Mouse (Mus musculus): ENCODE results near the gene Cmss1. TPM values are rescaled to one million over a fixed set of nuclear protein-coding genes. Genes with fewer than 3 reads are reported as not detected.

The Cmss1 gene
- polyA plus RNA-seq, 1 experiment from 2014 or later = 63.6 TPM

DNA sequence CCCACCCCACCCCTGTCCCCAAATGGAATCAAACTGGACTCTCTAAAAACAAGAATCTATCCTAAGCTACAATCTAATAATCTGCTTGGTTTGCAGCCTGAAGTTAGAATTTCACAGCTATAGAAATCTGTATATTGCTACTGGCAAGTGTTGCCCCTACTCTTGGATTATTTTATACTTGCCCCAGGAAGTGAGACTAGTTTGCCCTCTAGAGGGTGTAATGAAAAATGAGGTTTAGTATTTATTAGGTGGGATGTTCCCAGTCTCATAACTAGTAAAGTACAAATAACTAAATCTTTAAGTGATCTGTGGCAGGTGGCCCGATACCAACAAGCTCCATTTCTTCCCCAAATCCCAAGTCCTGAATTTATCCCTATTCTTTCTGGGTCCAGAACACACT, 29.1 kb downstream of the Cmss1 start:
- whole genome bisulfite sequencing = 93% methylated on average over 1 of the region's 1 CpGs
- Histone ChIP-seq H3K4me1 (no peaks in the 10 kb centered on the region; the same call in 1 of the 2 replicates), H3K9me3 (no peaks in the 10 kb centered on the region), H3K27me3 (ENCODE audit: poor library complexity, severe bottlenecking) (no peaks in the 10 kb centered on the region), H3K36me3 (replicated peaks) (no peaks in the 10 kb centered on the region), H3K4me3 (no peak overlapping the region), H3K27ac (no peak overlapping the region)
- DNase-seq (ENCODE audit: extremely low spot score, low spot score) = no peak

DNA sequence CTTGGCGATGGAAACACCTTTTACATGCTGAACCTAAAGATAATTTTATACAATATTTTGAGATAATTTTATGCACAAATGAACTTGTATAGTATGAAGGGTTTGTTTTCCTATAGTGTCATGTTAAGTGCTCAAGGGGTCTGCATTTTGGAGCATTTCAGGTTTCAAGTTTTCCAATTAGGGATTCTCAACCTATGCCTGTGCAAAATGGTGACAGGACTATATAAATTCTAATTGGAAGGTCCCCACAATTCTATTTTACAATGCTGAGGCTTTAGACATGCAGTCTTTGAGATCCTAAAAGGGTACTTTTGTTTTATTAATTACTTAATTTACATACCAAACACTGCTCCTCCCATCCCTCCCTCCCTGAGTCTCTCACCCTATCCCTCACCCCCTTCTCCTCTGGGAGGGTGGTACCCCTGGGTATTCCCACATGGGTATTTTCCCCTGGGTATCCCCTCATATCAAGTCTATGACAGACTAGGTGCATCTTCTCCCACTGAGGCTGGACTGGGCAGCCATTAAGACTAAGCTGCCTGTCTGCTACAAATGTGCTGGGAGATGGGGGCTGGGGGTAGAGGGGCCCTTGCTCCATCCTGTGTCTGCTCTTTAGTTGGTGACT, 30.8 kb downstream of the Cmss1 start:
- peaks cover 7% of the 10 kb centered on the region for H3K36me3 ChIP-seq (replicated peaks)
- 91% methylated on average over 1 of the region's 1 CpGs for WGBS
- no peaks in the 10 kb centered on the region for H3K9me3 ChIP-seq
- H3K4me1 ChIP-seq = peaks cover 3% of the 10 kb centered on the region; the same call in 1 of the 2 replicates
- H3K27me3 ChIP-seq (ENCODE audit: poor library complexity, severe bottlenecking) = no peaks in the 10 kb centered on the region
- H3K27ac ChIP-seq = no peak overlapping the region
- no peak overlapping the region for H3K4me3 ChIP-seq
- DNase-seq (ENCODE audit: extremely low spot score, low spot score) = no peak

DNA sequence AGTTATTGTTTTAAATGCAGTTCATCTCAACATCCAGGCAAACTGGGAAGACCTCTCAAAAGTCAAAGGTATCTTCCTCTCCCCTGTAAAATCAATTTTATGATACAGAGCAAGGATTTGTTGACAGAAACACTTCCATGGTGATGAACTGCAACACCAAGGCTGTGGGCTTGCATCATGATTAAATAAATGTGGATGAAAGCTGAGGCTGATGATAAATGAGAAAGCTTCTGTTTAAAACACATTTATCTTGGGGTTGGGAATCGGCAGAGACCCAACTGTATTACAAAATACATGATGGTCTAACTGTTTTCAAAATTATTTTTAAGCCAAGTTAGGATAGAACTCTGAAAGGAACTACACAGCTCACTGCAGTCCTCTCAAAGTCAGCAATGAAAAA, 32.8 kb downstream of the Cmss1 start:
- Histone ChIP-seq H3K4me3 (no peak overlapping the region), H3K27ac (no peak overlapping the region), H3K9me3 (no peaks in the 10 kb centered on the region), H3K27me3 (ENCODE audit: poor library complexity, severe bottlenecking) (no peaks in the 10 kb centered on the region), H3K36me3 (replicated peaks) (peaks cover 20% of the 10 kb centered on the region), H3K4me1 (peaks cover 3% of the 10 kb centered on the region; the same call in 1 of the 2 replicates)
- 92% methylated on average over 1 of the region's 1 CpGs for WGBS
- no peak for DNase-seq (ENCODE audit: extremely low spot score, low spot score)

DNA sequence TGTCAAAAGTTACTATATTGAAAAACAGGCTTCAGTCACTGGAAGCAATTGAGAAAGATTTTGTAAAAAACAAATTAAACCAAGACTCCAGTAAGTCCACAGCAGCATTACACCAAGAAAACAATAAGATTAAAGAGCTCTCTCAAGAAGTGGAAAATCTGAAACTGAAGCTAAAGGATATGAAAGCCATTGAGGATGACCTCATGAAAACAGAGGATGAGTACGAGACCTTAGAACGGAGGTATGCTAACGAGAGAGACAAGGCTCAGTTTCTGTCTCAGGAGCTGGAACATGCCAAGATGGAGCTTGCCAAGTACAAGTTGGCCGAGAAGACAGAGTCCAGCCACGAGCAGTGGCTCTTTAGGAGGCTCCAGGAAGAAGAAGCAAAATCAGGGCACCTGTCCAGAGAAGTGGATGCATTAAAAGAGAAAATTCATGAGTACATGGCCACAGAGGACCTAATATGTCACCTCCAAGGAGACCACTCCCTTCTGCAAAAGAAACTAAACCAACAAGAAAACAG, 35.8 kb downstream of the Cmss1 start:
- Histone ChIP-seq H3K4me1 (peaks cover 3% of the 10 kb centered on the region; the same call in 1 of the 2 replicates), H3K36me3 (replicated peaks) (peaks cover 20% of the 10 kb centered on the region), H3K4me3 (no peak overlapping the region), H3K9me3 (no peaks in the 10 kb centered on the region), H3K27me3 (ENCODE audit: poor library complexity, severe bottlenecking) (no peaks in the 10 kb centered on the region), H3K27ac (no peak overlapping the region)
- DNase-seq (ENCODE audit: extremely low spot score, low spot score) = no peak
- WGBS = 89% methylated on average over 5 of the region's 5 CpGs

DNA sequence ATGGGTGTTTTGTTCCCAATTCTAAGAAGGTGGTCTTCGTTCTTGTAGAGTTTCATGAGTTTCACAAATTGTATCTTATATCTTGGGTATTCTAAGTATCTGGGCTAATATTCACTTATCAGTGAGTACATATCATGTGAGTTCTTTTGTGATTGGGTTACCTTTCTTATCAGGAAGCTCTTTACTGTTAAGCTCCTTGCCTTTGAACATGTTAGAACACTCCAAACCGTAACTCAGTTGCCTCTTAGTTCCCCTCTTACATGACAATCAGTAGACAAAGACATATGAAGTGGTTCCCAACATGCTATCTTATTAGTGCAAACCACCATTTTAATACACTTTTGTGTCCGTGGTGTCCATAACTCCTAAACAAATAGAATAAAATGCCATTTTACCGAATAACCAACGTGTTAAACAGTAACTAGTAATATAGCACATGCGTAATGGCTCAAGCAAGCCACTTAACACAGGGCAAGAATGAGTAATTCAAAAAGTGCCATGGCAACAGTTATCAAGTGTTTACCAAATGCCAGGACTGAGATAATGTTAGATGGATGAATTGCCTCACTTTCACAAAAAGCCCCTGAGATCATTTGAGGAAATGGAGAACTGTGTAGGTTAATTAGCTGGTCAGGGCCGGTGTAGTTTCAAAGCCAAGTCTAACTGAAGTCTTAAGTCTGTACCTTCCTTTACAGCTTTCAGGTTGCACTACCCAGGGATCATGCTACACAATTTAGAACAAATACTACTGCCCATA, 37.8 kb downstream of the Cmss1 start:
- no peaks in the 10 kb centered on the region for H3K9me3 ChIP-seq
- no peak overlapping the region for H3K4me3 ChIP-seq
- DNase-seq (ENCODE audit: extremely low spot score, low spot score) = no peak
- H3K36me3 ChIP-seq (replicated peaks) = peaks cover 20% of the 10 kb centered on the region
- WGBS = 94% methylated on average over 7 of the region's 7 CpGs
- 0 out of 2 replicates have a peak, but pooled peaks cover 3% of the 10 kb centered on the region for H3K4me1 ChIP-seq
- H3K27ac ChIP-seq = no peak overlapping the region
- no peaks in the 10 kb centered on the region for H3K27me3 ChIP-seq (ENCODE audit: poor library complexity, severe bottlenecking)

DNA sequence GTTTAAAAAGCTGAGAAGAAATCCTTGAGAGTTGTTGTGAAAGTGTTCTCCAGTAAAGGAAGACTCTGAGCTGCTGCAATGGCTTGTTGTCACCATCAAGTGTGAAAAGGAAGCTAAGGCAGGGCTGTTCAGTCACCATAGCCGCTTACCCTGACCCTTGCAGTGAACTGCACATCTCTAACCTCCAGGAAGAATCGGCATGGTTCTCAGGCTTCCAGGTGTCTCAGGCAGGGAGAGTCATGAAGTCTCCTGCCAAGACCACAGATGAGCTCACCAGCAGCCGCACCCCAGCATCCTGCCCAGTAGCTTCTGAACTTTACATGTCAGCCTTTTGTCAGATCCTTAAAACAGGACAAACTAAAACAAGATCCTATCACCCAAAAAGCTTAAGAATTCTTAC, 40.4 kb downstream of the Cmss1 start:
- Histone ChIP-seq H3K4me1 (no peaks in the 10 kb centered on the region), H3K36me3 (replicated peaks) (peaks cover 16% of the 10 kb centered on the region), H3K27me3 (ENCODE audit: poor library complexity, severe bottlenecking) (no peaks in the 10 kb centered on the region), H3K27ac (no peak overlapping the region), H3K4me3 (no peak overlapping the region), H3K9me3 (no peaks in the 10 kb centered on the region)
- WGBS = 89% methylated on average over 3 of the region's 3 CpGs
- no peak for DNase-seq (ENCODE audit: extremely low spot score, low spot score)

DNA sequence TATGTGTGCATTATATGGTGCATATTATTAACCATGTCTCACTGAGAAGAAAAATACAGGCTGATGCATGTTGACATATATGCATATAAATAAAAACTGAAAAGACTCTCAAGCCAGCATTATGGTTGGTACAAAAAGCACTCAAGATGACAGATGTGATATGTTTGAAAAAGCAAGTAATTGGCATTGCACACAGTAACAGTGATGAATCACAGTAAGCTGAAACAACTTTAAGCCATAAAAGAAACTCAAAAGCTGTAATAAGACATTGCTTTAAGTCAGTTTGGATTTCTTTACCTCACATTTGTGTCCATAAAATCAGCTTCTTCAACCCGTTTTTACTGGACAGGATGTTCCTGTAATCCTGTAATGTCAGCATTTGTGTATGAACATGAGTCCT, 41.9 kb downstream of the Cmss1 start:
- Histone ChIP-seq H3K27me3 (ENCODE audit: poor library complexity, severe bottlenecking) (no peaks in the 10 kb centered on the region), H3K36me3 (replicated peaks) (peaks cover 2% of the 10 kb centered on the region), H3K4me3 (no peak overlapping the region), H3K9me3 (no peaks in the 10 kb centered on the region), H3K4me1 (no peaks in the 10 kb centered on the region), H3K27ac (no peak overlapping the region)
- no peak for DNase-seq (ENCODE audit: extremely low spot score, low spot score)
- WGBS = 76% methylated on average over 1 of the region's 1 CpGs

DNA sequence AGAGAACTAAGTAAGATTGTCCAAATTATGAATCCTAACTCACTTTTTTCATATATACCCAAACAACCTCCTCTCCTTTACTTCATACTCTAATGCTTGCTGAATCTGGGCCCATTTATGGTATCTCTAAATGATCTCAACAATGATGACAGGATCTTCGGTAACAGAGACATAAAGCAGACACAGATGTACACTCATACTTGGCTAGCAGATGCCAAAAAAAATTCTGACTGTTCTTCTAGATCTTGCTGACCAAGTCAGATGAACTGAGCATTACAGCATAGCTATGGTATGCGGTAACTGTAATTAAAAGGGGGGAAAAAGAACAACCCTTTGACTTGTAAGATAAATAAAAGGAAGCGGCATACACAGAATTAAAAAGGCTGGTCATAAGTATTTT, 43.2 kb downstream of the Cmss1 start:
- H3K9me3 ChIP-seq = no peaks in the 10 kb centered on the region
- WGBS = 91% methylated on average over 3 of the region's 3 CpGs
- no peak for DNase-seq (ENCODE audit: extremely low spot score, low spot score)
- no peak overlapping the region for H3K4me3 ChIP-seq
- no peaks in the 10 kb centered on the region for H3K36me3 ChIP-seq (replicated peaks)
- H3K4me1 ChIP-seq = no peaks in the 10 kb centered on the region
- no peak overlapping the region for H3K27ac ChIP-seq
- no peaks in the 10 kb centered on the region for H3K27me3 ChIP-seq (ENCODE audit: poor library complexity, severe bottlenecking)

DNA sequence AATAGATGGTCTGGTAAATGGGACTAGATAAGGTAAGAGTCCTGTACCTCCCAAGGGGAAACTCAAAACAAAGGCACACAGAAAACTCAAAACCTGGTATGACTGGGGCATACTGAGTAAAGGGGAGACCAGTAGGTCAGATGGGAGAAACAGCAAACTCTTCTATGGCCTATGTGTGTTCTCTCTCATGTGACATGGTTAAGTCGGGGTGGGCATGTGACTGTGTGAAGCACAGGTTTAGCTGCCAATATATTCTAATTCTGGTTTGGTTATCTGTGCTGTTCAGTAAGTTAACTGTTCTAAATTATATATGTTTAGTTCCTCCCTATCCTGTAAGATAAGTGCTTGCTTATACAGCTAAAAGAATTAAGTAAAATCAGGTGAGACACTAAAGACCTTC, 46.5 kb downstream of the Cmss1 start:
- no peak for DNase-seq (ENCODE audit: extremely low spot score, low spot score)
- Histone ChIP-seq H3K9me3 (no peaks in the 10 kb centered on the region), H3K4me1 (no peaks in the 10 kb centered on the region), H3K27ac (no peak overlapping the region), H3K36me3 (replicated peaks) (no peaks in the 10 kb centered on the region), H3K4me3 (no peak overlapping the region), H3K27me3 (ENCODE audit: poor library complexity, severe bottlenecking) (no peaks in the 10 kb centered on the region)
- 86% methylated on average over 1 of the region's 1 CpGs for WGBS

DNA sequence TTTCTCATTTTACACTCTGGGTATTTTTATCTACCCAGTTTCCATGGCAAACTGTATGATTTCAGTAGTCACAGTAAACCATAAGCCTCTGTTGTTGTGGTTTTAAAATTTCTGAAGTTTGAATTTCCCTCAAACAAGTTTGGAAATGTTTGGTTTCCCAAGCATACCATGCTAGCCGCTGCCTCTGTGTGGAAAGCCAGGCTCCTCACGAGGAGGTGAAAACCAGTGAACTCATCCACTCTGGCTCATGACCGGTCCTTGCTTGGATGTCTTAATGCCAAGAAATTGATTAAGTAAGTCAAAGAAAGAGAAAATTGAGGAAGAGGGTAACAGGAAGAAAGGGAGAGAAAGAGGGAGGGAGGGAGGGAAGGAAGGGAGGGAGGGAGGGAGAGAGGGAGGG, 48.4 kb downstream of the Cmss1 start:
- Histone ChIP-seq H3K27me3 (ENCODE audit: poor library complexity, severe bottlenecking) (no peaks in the 10 kb centered on the region), H3K9me3 (no peaks in the 10 kb centered on the region), H3K36me3 (replicated peaks) (no peaks in the 10 kb centered on the region), H3K27ac (no peak overlapping the region), H3K4me3 (no peak overlapping the region), H3K4me1 (0 out of 2 replicates have a peak, but pooled peaks cover 3% of the 10 kb centered on the region)
- DNase-seq (ENCODE audit: extremely low spot score, low spot score) = no peak
- 95% methylated on average over 3 of the region's 3 CpGs for WGBS

DNA sequence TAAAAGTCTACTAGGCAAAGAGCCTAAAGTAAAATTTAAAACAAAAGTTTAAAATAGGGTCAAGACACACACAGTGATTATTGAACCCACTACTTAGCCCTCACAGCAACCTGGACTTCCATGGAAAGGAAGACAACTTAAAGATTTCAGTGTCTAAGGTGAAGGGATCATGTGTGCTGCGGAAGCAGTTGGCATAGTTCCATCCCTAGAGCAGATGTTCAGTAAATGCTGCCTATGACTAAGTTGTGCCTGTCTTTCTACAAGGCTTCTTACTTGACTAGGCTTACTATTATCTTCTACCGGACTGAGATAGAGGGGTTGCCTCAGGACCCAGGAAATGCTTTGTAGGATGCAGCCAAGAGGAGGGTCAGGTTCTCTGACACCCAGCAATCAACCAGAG, 50.4 kb downstream of the Cmss1 start:
- 95% methylated on average over 2 of the region's 2 CpGs for WGBS
- no peaks in the 10 kb centered on the region for H3K27me3 ChIP-seq (ENCODE audit: poor library complexity, severe bottlenecking)

DNA sequence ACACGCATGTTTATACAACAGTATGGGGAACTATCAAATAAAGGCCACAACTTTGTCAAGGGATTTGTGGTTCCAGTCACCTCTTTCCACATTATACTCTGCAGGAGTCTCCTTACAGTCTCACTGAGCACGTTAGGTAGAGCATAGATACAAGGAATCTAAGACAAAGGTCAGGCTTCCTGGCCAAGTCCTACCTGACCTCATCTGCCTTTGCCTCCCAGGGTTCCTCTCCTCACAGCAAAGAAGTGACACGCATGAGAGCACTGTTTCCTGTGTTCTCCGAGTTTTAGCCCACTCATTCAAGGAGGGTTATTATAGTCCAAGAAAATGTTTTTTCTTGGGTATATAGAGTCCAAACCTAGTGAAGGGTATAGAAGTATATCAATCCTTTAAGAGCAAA, 51.0 kb downstream of the Cmss1 start:
- 62% methylated on average over 4 of the region's 4 CpGs for WGBS

More for the DNA sequence above, 50.4 kb downstream of the Cmss1 start:
- no peak for DNase-seq (ENCODE audit: extremely low spot score, low spot score)
- Histone ChIP-seq H3K27ac (no peak overlapping the region), H3K4me1 (0 out of 2 replicates have a peak, but pooled peaks cover 6% of the 10 kb centered on the region), H3K9me3 (no peaks in the 10 kb centered on the region), H3K4me3 (no peak overlapping the region), H3K36me3 (replicated peaks) (no peaks in the 10 kb centered on the region)

DNA sequence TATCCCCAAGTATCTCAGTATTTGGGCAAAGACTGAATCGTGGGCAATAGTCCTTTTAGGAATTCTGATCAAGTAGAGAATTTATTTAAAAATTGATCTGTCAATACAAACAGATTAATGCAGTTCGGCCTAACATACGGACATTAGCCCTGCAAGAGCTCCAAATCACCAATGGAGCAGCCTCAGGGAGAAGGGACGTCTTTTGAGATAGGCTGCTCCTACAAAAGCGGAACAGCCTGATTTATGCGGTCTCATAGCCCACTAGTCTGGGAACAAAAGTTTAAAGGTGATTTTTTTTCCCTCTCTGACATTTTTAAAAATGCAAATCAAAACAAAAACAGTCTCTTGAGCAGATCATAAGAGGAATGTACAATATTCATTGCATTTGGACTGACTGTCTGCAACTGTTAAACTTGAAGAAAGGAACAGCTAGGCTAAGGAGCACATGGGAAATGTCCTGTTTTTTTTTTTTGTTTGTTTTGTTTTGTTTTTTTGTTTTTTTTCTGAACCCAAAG, 51.7 kb downstream of the Cmss1 start:
- H3K27me3 ChIP-seq (ENCODE audit: poor library complexity, severe bottlenecking) = peaks cover 4% of the 10 kb centered on the region
- 83% methylated on average over 6 of the region's 6 CpGs for WGBS
- no peak for DNase-seq (ENCODE audit: extremely low spot score, low spot score)
- no peak overlapping the region for H3K27ac ChIP-seq
- no peaks in the 10 kb centered on the region for H3K36me3 ChIP-seq (replicated peaks)
- peaks cover 15% of the 10 kb centered on the region for H3K4me1 ChIP-seq
- H3K9me3 ChIP-seq = no peaks in the 10 kb centered on the region
- H3K4me3 ChIP-seq = no peak overlapping the region

More for the DNA sequence above, 51.0 kb downstream of the Cmss1 start:
- no peaks in the 10 kb centered on the region for H3K36me3 ChIP-seq (replicated peaks)
- peaks cover 10% of the 10 kb centered on the region; the same call in 1 of the 2 replicates for H3K4me1 ChIP-seq
- H3K9me3 ChIP-seq = no peaks in the 10 kb centered on the region
- no peak overlapping the region for H3K4me3 ChIP-seq
- no peak overlapping the region for H3K27ac ChIP-seq
- DNase-seq (ENCODE audit: extremely low spot score, low spot score) = no peak
- H3K27me3 ChIP-seq (ENCODE audit: poor library complexity, severe bottlenecking) = no peaks in the 10 kb centered on the region

Data from forebrain, embryonic 10.5 days (tissue).